Mouse (Mus musculus) brain, adult 2 months (tissue): Measurements from ENCODE around the gene Idnk.
A peak's percentile ranks its signal among the peaks of the same experiment; 100 is the strongest.
"Not testable (repeated sequence)": the region's sequence is repeated elsewhere in the genome, so short reads cannot be mapped to it uniquely, and the experiment has no call there.

Source experiments
- DNase-seq: peaks from one replicate; pipeline ENCODE4 v3.0.0; 2011; ENCODE audit warnings: low read depth, low spot score

Gene Idnk

DNA sequence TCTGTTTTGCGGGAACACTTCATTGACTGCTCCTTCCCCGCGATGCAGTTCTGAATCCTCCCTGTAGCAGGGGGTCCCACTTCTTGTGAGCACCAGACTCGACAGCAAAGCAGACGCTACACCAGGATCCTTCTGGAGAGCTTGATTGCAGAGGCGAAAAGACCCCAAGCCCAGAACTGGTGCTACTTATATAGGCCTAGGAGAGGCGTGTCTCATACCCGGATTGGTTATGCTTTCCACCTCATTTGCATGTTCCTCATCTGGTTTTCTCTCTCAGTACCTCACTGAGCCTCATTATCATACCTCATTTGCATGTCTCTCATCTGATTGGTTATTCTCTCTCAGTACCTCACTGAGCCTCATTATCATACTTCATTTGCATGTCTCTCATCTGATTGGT lies 10.8 kb upstream of the Idnk start:
- DNase-seq = not testable (repeated sequence)

DNA sequence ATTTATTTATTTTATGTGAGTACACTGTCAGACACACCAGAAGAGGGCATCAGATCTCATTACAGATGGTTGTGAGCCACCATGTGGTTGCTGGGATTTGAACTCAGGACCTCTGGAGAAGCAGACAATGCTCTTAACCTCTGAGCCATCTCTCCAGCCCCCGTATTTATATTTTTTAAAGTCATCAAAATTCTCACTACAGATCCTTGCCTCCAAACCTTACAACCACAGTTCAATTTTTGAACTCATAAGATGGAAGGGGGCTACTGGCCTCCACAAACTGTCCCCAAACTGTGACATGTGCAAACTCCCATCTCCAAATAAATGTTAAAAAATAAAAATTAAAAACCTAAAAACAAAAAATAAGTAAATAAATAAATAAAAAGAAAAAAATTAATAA lies 9.7 kb upstream of the Idnk start:
- no peak for DNase-seq

DNA sequence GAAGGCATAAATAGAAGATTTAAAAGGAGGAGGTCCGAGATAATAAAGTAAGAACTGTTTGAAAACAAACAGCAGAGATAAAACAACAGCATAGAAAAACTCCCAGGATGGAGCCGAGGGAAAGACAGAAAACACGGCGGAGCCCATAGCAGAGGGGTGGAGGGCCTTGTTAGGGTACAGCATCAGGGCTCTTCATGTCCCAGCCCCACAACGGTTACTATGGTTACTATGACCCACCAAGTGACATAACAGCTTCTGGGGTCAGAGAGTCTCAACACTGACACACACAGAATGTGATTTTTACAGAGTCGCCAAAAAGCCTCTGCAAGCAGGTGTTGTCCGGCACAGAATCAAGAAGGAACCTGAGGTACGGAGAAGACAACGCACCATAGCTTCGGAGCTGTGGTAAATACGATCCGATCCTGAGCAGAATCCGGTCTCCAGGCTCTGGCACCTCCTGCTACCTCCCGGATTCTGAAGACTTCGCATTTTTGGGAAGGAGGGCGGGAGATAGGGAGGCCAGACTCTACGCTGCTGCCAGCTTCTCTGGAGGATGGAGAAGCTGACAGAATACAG lies 9.1 kb upstream of the Idnk start:
- DNase-seq = peak; percentile 93

DNA sequence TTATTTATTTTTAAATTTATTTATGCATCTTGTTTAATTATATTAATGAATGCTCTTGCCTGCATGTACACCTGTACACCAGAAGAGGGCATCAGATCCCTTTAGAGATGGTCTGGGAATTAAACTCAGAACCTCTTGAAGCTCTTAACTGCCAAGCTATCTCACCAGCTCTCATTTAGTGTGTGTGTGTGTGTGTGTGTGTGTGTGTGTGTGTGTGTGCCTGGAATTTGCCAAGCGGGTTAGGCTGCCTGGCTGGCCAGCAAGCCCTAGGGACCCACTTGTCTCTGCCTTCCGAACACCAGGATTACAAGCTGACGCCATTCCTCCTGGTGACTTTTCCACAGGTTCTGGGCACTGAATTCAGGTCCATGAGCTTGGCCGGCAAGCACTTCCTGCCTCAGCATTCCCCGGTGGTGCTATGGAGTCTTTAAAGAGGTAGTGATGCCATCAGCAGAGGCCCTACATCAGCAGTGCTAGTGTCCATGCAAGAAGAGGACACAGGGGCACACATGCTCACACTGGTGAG lies 8.4 kb upstream of the Idnk start:
- DNase-seq = peak; percentile 80

DNA sequence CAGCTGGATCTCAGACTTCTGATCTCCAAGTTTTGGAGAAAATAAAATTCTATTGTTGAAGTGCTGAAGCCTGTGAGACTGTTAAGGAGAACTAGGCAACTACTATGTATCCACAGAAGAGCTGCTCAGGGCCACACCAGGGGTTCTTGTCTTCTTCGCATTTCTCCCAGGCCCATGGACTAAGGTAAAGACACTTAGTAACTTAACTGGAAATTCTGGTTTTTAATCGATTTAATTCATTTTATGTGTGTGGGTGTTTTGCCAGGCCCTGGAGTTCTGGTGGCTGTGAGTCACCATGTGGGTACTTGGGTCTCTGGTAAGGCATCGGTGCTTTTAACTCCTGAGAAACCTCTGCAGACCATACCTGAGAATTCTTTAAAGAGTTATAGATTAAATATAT lies 7.8 kb upstream of the Idnk start:
- DNase-seq = no peak

DNA sequence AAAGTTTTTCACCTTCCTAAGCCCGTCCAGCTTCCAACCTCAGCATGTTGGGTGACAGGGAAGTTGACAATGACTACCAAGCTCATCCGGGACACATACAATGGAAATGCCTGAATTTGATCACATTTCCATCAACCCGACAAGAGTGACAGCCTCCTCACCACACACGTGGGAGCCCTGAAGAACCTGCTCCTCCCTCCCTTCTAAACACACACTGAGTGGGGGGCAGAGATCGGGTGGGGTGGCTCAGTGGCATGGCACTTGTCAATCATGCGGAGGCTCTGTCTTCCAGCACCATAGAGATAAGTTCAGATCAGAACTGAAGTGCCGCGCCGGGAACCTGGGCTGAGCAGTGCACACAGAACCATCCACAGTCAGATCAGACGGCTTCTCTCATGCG lies 7.0 kb upstream of the Idnk start:
- no peak for DNase-seq

DNA sequence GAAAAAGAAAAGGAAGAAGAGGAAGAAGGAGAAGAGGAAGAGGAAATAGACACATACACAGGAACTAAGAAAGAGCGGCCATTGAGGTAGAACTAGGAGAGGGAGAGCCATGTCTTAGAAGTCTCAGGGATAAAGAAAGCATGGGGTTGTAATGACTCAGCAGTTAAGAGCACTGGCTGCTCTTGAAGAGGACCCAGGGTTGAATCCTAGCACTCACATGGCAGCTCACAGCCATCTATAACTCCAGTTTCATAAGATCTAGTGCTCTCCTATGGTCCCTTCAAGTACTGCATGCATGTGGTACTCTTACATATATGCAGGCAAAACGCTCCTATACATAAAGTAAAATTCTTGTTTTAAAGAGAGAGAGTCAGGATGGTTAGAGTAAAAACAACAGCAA lies 1.4 kb upstream of the Idnk start:
- no peak for DNase-seq

DNA sequence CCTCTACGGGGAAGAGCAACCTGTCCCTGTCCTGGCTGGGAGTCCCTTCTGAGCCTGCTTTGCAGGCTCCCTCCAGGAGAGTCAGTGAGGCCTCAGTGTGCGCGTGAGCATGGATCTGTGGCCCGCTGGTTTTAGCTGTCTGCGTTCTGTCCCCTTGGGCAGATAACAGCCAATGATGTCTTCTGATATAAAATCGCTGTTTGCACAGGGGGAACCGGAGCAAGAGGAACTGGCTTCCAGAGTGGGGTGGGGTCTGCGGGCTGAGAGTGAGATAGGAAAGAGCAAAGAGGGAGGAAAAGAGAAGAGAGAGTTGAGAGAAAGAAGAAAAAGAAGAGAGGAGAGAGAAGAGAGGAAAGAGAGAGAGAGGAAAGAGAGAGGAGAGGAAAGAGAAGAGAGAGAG lies 413 bp upstream of the Idnk start:
- peak; percentile 45 for DNase-seq

DNA sequence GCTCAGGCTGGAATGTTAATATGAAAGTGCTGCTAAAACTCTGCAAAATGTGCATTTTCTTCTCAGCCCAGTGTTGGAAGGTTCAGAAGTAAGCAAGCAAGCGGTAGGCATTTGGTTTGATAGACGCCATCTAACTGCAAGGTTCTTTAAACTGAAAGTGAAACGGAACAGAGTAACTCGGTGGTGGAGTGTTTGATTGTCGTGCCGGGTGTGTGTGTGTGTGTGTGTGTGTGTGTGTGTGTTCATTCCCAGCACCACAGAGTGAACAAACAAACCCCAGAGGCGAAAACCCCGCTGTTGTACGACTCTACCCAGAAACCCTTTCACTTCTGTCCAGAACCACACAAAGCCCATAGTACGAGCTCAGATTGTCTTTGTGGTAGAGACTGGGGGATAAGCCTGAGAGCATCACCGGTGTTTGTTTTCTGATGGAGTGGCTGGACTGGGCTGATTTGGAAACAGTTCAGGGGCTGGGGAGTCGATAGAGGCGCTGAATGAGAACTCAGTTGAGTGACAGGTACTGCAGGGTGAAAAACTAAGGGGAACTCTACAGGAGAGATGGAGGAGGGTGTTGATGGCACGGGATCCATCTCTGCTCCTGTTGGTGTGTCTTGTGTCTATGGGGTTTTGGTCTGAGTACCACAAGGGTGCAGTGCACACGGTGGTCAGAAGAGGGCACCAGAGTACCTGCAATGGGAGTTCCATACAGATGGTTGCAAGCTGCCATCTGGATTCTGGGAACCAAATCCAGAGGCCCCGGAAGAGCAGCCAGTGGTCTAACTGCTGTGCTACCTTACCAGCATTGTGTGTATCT lies 857 bp downstream of the Idnk start:
- peak; percentile 95 for DNase-seq

DNA sequence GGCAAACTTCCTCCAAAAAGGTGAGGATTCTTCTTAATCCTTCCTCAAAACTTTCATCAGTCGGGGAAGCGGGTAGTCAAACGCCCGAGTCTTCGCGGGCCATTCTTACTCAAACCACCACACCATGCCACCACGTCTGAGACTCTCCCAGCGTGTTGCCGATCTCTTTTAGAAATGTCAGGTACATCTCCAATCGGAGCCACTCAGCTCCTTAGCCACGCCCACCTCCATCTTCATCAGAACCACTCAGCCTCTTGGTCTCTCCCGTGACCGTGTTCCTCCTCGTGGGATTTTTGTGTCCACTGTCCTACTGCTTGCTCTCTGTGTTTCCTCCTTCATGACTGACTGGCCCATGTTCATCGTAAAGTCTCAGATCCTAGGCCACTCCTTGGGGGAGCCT lies 3.3 kb downstream of the Idnk start:
- DNase-seq = no peak

DNA sequence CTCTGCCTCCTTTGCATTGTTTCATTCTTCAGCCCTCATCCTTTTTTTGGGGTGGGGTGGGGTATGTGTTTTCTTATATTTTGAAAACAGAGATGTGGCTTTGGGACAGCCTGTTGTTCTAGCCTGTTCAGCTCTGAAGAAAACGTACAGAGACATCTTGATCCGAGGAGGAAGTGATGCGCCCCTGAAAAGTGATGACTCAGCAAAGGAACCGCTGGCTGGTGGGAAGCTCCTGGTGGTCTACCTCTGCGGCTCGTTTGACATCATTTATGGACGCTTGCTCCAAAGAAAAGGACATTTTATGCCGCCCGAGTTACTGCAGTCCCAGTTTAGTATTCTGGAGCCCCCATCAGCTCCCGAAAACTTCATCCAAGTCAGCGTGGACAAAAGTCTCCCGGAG lies 5.9 kb downstream of the Idnk start:
- DNase-seq = no peak

DNA sequence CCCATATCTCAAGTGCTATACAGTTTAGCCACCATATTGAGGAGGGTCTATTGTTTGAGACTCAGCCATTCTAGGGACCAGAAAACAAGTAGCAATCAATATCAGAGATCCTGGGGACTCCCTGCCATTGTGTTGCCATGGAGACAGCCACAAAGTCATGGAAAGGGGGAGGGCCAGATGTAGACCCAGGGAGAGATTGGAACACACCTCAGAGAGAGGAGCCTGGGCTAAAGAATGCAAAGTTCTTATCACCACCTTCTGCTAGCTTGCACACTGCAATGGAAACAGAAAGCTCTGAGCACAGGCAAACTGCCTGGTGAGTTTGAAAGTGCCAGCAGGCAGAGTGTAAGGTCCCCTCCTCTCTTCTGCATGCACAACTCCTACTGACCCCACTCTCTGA lies 10.7 kb downstream of the Idnk start:
- no peak for DNase-seq

DNA sequence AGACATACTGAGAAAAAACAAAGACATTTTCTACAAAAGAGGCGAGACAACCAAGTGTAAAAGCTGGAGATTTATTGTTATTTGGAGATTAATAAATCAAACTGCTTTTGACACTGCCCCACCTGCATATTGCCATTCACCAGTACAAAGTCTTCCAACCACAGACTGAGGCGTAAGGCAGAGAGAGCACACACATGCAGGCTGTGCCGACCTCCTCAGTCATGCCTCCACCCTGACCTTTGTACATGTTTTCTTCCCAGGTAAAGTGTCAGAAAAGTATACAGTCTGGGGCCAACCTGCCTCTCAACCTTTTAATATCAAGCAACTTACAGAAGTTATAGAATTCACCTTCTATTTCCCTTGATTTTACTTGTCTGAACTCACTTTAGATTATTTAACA lies 18.7 kb downstream of the Idnk start:
- no peak for DNase-seq

DNA sequence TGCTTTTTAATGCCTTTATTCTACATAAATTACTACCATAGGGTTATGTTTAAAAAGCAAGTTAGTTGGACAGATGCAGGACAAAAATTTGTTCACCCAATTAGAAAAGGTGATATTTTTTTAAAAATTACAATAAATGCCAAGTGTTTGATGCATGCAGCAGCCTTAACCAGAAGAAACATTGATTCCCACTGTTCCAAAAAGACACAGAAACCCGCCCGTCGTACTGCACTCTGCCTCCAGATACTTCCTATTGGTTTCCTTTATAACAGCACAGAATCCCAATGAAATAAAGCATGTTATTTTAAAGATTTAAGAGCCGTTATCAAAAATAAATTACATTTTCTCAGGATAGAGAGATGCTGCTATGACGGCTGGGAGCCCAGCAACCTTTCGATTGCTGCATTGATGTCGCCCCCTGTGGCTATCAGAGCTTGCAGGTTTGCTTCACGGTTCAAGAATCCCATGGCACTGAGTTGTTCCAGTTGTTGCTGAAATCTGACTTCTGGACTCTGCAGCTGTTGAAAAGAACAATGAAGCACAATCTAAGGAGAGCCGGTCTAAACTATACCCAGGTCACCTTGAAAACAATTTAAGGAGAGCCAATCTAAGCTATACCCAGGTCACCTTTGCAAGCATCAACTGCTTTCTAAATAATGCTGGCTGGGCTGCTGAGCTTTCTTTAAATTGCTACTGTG lies 20.2 kb downstream of the Idnk start:
- no peak for DNase-seq

DNA sequence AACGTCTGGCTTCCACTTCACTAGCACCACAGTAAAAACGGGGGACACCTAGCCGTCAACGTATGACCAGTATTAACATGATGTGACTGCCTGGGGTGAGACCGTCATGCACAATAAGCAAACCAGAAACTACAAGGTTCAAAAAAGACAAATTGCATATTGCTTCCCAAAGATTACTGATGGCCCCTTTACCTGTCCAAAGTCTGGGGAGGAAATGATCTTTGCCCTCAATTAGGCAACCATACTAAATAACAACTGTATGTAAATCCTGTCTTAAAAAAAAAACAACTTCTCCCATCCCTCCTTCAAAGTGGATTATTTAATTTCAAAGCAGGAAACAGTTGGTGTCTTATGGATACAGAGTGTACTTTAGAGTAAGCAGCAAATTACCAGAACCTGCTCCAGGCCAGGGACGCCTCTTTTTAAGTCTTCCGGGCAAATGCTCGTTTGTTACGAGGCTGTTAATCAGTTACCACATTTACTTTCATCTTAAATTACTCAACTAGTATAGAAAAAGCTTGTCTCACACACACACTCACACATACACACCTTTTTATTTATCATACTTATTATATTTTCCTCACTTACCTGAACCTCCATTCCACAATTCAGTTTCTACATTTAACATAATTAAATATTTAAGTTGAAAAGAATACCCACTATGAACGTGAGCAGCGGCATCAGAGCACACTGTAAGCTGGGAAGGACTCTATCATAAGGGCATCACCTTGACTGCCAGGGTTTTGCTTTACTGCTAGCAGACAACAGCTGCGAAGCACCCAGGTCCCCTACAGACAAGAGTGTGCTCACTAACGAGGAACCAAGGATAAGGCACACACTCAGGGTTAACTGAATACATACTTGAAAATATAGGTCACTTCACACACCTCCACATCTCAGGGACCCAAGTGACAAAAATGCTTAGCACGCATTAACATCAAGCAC lies 24.4 kb downstream of the Idnk start:
- no peak for DNase-seq

DNA sequence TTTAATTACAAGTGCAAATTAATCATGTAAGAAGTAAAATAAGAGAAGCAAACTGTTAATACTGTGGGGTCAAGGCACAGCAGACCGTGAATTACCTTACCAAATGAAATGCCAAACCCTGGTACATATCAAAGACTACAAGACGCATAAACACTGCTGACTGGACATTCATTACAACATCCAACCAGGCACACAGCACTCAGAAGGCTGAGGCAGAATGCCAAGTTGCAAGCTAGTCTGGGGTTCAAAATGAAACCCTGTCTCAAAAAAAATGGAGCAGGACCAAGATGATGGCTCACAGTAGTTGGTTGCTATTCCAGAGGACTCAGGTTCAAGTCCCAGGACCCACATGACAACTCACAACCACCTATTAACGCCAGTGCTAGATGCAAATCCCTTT lies 26.7 kb downstream of the Idnk start:
- DNase-seq = no peak

DNA sequence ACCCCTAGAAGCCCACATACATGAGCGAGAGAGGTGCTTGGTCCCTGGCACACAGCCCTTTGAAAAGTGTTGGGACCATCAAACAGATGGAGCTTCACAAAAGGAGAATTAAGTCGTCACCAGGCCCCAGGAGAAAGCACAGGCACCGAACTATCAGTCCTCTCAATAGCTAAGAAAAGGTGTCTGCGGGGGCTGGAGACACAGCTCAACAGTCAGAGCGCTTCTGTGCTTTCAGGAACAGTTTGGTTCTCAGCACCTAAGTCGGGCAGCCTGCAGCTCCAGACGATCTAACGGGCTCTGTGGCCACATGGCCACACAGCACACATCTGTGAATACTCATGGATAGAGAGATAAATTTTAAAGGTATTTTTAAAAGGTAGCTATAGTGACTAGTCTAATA lies 28.8 kb downstream of the Idnk start:
- peak; percentile 71 for DNase-seq

DNA sequence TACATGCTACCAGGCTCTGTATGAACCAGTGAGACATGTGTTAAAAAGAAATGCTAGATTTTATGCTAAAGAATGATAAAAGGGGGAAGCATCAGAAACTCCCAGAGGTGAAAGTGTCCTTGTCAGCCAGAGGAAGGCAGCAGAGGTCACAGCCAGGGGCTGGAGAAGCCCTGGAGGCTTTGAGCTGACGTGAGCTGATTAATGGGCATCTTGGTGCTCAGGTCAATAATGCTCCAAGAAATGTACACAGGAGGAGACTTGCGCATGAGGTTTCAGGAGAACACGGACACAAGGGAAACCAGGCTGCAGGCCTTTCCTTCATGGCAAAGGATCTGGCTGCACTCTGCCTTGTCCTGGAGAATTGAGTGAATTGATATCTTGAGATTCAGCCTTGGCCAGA lies 30.3 kb downstream of the Idnk start:
- DNase-seq = no peak

DNA sequence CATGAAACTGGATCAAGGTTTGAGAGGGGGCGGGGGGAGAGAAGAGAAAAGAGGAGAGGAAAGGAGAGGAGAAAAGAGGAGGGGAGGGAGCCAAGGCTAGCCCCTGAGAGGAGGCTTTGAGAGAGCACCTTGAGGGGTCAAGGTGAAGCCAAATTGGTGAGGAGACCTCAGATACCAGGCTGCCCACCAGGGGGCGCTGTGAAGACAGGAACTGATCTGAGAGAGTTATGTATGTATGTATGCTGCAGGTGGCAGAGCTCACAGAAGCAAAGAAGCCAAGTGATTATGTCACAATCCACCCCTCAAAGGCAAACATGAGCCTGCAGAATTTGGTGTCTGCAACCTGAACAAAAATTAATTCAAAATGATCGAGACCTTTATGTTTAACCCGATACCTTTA lies 31.0 kb downstream of the Idnk start:
- peak; percentile 93 for DNase-seq

DNA sequence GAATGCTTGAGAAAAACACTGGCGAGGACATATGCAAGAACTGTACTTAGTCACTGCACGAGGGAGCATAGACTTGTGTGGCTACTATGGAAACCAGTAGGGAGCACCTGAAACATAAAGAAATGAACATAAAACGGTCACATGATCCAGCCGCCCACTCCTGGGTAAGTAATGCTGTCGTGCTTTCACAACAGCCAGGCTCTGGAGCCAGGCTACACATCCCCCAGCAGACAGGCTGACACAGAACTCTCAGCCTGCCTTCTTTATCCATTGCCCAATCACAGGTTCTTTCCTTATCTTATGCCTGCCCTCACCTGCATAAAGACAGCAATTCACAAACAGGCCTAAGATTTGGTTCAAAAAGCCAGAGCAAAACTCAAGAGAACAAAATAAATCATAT lies 32.0 kb downstream of the Idnk start:
- peak; percentile 77 for DNase-seq

DNA sequence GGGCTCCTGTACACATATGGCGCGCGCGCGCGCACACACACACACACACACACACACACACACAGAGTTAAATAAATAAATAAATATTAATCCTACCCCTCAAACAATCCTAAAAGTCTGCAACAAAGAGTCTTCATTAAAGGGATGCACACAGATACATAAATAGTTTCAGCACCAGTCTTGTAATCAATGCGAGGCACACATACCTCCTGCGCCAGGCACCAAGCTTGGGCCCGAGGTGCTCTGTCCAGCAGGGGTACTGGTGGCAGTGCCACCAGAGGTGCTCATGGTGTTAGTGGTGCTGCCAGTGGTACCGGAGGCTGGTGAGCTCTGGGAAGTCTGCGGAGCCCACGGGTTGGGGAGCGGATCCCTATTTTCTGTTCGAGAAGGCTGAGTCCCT lies 34.1 kb downstream of the Idnk start:
- no peak for DNase-seq

DNA sequence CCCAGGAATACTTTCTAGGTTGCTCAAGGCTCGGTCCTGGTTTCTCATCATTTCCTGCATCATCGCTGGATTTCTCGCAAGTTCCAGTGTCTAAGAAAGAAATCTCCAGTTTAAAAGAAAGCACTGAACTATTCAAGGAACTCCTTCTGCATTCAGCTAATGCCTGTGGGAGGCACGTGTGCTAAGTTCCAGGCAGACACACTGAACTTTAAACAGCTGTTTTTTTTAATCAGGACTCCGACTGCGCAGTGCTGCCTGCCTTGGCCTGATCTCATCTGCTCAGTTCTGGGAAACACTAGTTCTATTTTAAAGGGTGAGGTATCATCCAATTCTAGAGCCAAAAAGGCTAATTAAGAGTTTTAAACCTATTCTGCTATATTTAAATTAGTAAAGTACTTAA lies 34.7 kb downstream of the Idnk start:
- peak; percentile 66 for DNase-seq
